Mouse (Mus musculus) embryonic fibroblast, embryonic 13.5 days (primary cell): Measurements from ENCODE around the gene Disp2. TPM values are rescaled to one million over a fixed set of nuclear protein-coding genes. Genes with fewer than 3 reads are reported as not detected.

Experiments used
- H3K27ac ChIP-seq: 2 replicates; pipeline ENCODE4 v1.5.1; 2012; ENCODE audit warnings: low read length, control low read depth, inconsistent platforms; ENCODE audit not compliant: insufficient read depth
- H3K4me1 ChIP-seq: 2 replicates; pipeline ENCODE4 v1.6.1; 2011; ENCODE audit warnings: low read length; ENCODE audit not compliant: control insufficient read depth, insufficient read depth
- H3K4me3 ChIP-seq: 2 replicates; pipeline ENCODE4 v1.5.1; 2011; ENCODE audit warnings: mild to moderate bottlenecking, control low read depth, low read length; ENCODE audit not compliant: insufficient read depth
- CTCF ChIP-seq: IDR thresholded peaks from 2 replicates; pipeline ENCODE4 v1.5.1; 2011; ENCODE audit warnings: mild to moderate bottlenecking, control low read depth, low read length, moderate library complexity, borderline replicate concordance; ENCODE audit not compliant: insufficient read depth
- POLR2A ChIP-seq: IDR thresholded peaks from 2 replicates; pipeline ENCODE4 v1.6.1; 2011; ENCODE audit warnings: low read depth, mild to moderate bottlenecking, control low read depth, low read length, moderate library complexity
- polyA plus RNA-seq: library from polyadenylated mRNA; stranded (reverse); fragments of >200 nt; gene quantifications from 2 replicates; pipeline ENCODE4 v1.2.4, GENCODE M21; 2011; ENCODE audit warnings: low read depth; ENCODE audit not compliant: missing spikeins, insufficient read length

The Disp2 gene
- polyA plus RNA-seq, 1 experiment: 0.11 TPM

- H3K4me1 ChIP-seq: peaks cover 17% of the 10 kb centered on the region
- TF ChIP-seq POLR2A: no peak
- TF ChIP-seq CTCF: no peak
- no peak overlapping the region for H3K4me3 ChIP-seq
- peak overlapping the region; percentile 49; the same call in 1 of the 2 replicates for H3K27ac ChIP-seq
These were observed 13.2 kb upstream of the Disp2 start for GRCm38 (mm10) chr2:118766041-118767033.

- Histone ChIP-seq H3K27ac (no peak within 1 kb of the TSS), H3K4me3 (no peak within 1 kb of the TSS), H3K4me1 (no peaks in the 10 kb centered on the region)
- TF ChIP-seq CTCF (no peak), POLR2A (no peak)
These were observed 7.2 kb upstream of the Disp2 start, which contains the start of gene Phgr1 for GRCm38 (mm10) chr2:118772158-118772874. Gene Phgr1 (plus strand): TSS chr2:118772769.

- TF ChIP-seq POLR2A (no peak), CTCF (no peak)
- H3K4me3 ChIP-seq: no peak overlapping the region
- no peaks in the 10 kb centered on the region for H3K4me1 ChIP-seq
- H3K27ac ChIP-seq: no peak overlapping the region
These were observed 5.0 kb upstream of the Disp2 start for GRCm38 (mm10) chr2:118774536-118774935.

GRCm38 (mm10) chr2:118775396-118775795 is 4.1 kb upstream of the Disp2 start:
- Histone ChIP-seq H3K27ac (no peak overlapping the region), H3K4me3 (no peak overlapping the region), H3K4me1 (no peaks in the 10 kb centered on the region)
- TF ChIP-seq CTCF: no peak

- TF ChIP-seq CTCF (no peak), POLR2A (no peak)
- H3K4me3 ChIP-seq: no peak overlapping the region
- H3K27ac ChIP-seq: no peak overlapping the region
- H3K4me1 ChIP-seq: no peaks in the 10 kb centered on the region
These were observed 3.7 kb upstream of the Disp2 start for GRCm38 (mm10) chr2:118775846-118776245.

GRCm38 (mm10) chr2:118776295-118776694 is 3.2 kb upstream of the Disp2 start:
- no peak overlapping the region for H3K27ac ChIP-seq
- TF ChIP-seq POLR2A (no peak), CTCF (no peak)
- no peak overlapping the region for H3K4me3 ChIP-seq
- H3K4me1 ChIP-seq: no peaks in the 10 kb centered on the region

- no peak for TF ChIP-seq CTCF
- no peak for TF ChIP-seq POLR2A
- Histone ChIP-seq H3K4me1 (no peaks in the 10 kb centered on the region), H3K4me3 (no peak overlapping the region), H3K27ac (no peak overlapping the region)
These were observed 1.1 kb upstream of the Disp2 start for GRCm38 (mm10) chr2:118778418-118778817.

- no peak overlapping the region for H3K27ac ChIP-seq
- TF ChIP-seq CTCF (no peak), POLR2A (no peak)
- peak overlapping the region; percentile 21 for H3K4me3 ChIP-seq
- H3K4me1 ChIP-seq: no peaks in the 10 kb centered on the region
These were observed 454 bp upstream of the Disp2 start for GRCm38 (mm10) chr2:118779065-118779464.

GRCm38 (mm10) chr2:118781115-118781514 is 1.6 kb downstream of the Disp2 start:
- TF ChIP-seq POLR2A (no peak), CTCF (no peak)

GRCm38 (mm10) chr2:118782303-118782702 is 2.8 kb downstream of the Disp2 start:
- Histone ChIP-seq H3K4me1 (no peaks in the 10 kb centered on the region), H3K27ac (no peak overlapping the region), H3K4me3 (no peak overlapping the region)
- TF ChIP-seq POLR2A: no peak
- TF ChIP-seq CTCF: no peak

More at GRCm38 (mm10) chr2:118781115-118781514, 1.6 kb downstream of the Disp2 start:
- no peak overlapping the region for H3K4me3 ChIP-seq
- no peak overlapping the region for H3K27ac ChIP-seq
- no peaks in the 10 kb centered on the region for H3K4me1 ChIP-seq
